Mouse (Mus musculus) cerebellum, adult 18-20 months (tissue): ENCODE measurements around the gene Spata33.
"Not testable (repeated sequence)": the region's sequence is repeated elsewhere in the genome, so short reads cannot be mapped to it uniquely, and the experiment has no call there.

Experiments
- DNase-seq, 2 experiments: peaks; one replicate each; pipeline ENCODE4 v3.0.0; 2021

Gene Spata33

DNA sequence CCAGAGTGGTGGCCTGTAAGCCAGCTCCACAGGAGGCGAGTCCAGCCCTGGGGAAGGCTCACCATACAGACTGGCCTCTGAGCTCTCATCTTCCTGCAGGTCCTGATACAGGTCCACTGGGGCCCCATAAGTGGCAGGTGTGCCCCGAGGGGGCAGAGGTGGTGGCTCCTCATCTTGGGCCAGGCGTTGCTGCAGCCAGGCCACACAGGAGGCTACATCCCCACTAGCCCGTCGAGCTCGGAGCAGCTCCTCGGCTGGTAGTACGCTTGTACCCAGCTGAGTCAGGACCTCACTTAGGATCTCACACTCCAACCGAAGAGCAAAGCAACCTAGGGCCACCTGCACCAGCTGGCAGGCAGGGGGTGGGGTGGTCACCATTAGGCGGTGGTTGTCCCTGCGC, 21.1 kb downstream of the Spata33 start:
- peak in 1 of 2 experiments; percentile 31 for DNase-seq

DNA sequence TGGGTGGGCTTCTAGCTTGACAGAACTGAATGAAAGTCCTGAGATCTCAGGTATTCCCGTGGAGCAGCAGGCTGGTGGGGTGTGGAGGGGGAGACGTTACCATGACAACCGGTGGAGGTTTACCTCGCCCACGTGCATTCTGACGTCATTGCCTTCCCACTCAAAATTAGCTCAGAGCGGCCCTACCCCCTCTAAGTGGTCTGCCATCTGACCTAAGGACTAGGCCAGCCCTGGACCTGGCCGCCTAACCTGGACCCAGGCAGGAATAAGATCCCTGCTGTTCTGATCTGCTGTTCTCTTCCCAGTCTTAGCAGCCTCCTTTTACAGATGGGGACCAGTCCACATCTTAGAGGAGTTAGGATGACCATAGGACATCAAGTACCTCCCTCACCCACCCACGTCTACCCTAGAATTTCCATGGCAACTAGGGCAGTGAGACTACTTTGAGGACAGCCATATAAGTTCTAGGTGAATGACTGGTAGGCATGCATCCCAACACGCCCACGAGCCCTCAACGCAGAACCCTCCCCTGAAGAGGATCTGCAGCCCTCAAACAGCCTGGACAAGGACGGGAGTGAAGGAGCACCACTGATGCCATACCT, 22.4 kb downstream of the Spata33 start:
- DNase-seq: peak; percentile 57 to 66

DNA sequence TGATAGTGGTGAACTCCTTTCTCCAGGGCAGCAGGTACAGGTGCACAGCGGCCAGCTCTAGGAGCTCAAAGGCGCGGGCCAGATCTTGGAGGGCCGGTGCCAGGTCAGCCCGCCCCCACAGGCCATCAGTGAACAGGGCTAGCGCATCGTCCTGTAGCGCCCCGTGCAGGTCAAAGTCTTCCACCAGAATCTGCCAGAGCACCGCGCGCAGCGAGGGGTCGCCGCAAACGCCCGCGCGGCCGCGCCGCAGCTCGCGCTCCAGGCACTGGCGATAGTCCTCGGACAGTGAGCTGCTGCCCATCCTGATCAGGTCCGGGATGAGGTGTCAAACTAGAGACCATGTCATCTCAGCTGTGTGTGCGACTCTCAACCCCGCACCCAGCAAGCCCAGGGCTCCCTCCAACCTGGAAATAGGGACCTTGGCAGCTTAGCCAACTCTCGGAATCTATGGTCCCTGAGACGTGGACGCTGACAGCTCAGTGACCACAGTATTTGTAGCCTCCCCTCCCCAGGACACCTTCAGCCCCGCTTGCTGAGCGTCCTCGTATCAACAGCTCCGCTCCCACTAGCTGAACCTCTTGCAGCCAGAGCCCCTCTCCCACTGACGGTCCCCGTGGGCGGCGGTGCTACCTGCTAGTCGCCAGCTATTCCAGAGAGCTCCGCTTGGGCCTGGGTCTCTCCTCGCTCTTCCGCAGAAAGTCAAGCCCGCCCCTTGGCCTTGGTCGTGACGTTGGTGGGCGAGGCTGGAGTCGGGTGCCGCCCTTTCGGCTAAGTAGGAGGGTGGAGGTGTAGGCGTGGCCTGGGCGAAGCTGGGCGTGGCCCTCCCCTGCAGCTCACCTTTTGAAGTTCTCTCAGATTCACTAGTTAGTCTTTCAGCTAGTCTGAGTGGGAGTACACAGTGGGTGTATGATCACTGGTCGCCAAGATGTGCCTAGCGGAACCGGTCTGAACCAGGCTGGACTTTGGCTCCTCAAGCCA, 23.2 kb downstream of the Spata33 start, which contains the start of gene Spata2l:
Spata2l (minus strand) TSS at position 714 of the 978 bp plus-strand sequence.
- DNase-seq: peak; percentile 86 to 91

- no peak for DNase-seq
These were observed 26.8 kb downstream of the Spata33 start for GRCm38 (mm10) chr8:123239398-123239797.

- DNase-seq: no peak
These were observed 29.7 kb downstream of the Spata33 start for GRCm38 (mm10) chr8:123242107-123242923.

GRCm38 (mm10) chr8:123243053-123243452, 30.4 kb downstream of the Spata33 start:
- no peak for DNase-seq

DNA sequence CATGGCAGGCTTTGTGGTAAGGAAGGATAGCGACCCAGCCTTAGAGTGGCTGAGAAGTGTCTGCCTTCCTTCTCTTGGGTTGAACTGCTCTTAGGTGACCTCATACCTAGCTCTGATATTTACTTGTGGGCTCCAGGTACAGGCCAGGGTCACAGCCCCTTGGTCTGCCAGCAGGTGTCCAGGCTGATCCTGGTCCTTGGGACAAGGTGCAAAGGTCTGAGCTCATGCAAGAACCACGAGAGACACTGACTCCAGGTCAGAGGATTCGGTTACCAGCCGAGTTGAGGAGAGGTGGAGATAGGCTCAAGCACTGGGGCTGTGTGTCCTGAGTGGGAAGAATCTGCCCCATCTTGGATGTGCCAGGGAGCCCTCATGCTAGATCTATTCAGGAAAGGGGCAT, 31.8 kb downstream of the Spata33 start:
- DNase-seq: no peak

DNA sequence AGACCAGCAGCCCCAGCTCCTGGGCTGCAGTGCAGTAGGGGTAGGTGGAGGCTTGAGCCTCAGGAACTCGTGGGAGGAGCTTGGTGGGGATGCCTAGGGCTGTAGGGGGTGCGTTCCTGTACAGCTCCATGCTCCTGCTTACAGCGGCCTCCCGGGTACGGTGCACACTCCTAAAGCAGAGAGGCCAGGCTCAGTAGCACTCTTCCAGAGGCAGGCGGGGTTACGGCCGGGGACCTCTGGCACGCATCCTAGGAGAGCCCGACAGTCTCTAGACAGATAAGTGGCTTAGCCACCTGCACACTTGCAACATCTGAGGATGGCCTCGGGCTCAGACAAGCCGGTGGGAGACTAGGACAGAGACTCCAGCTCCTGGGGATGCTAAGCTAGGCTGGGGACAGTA, 32.9 kb downstream of the Spata33 start:
- DNase-seq: no peak

GRCm38 (mm10) chr8:123247748-123248147, 35.1 kb downstream of the Spata33 start:
- DNase-seq: no peak

GRCm38 (mm10) chr8:123248596-123248995, 36.0 kb downstream of the Spata33 start:
- no peak for DNase-seq

DNA sequence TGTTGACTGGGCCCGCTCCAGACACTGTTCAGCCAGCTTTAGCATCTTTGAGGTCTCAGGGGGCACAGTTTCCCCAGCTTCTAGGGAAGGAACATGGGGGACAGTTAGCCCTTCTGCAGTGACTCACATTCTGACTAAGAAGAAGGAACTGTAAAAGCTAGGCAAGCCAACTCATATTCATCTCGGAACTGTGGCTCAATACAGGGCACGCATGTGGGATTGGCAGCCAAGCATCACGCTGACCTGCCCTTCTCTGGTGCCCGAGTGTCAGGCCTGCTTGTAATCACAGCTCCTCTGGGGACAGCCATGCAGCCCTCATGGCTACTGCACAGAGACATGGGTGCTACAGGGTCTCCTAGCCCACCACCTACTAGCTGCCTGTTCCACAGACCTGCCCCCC, 38.3 kb downstream of the Spata33 start:
- no peak for DNase-seq

- no peak for DNase-seq
These were observed 40.3 kb downstream of the Spata33 start for GRCm38 (mm10) chr8:123252925-123253324.

DNA sequence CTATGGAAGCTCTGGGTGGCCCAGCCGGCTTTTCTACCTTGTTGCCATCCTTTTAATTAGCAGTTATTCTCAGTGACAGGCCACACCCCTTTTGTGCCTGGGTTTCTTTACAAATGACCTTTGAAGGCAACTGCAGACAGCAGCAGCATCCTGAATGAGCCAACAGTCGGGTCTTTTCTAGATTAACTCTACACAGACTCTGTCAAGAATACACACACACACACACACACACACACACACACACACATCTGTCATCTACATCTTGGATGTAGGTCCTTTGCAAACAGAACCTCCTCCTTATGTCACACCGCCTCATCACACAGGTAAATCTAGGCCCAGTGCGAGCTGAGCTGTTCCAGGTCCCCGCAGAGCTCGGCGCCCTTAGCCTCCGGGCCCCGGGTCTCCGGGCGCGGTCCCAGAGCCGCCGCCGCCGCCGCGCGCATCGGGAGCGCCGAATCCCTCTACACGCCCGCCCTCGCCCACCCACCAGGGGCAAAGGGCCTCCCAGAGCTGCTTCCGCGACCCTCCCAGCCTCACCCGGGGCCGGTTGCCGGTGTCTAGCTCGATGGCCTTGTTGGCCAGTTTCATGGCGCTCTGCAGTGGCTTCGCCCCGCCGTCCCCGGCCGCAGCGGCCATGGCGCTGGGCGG, 40.9 kb downstream of the Spata33 start:
- no peak for DNase-seq

DNA sequence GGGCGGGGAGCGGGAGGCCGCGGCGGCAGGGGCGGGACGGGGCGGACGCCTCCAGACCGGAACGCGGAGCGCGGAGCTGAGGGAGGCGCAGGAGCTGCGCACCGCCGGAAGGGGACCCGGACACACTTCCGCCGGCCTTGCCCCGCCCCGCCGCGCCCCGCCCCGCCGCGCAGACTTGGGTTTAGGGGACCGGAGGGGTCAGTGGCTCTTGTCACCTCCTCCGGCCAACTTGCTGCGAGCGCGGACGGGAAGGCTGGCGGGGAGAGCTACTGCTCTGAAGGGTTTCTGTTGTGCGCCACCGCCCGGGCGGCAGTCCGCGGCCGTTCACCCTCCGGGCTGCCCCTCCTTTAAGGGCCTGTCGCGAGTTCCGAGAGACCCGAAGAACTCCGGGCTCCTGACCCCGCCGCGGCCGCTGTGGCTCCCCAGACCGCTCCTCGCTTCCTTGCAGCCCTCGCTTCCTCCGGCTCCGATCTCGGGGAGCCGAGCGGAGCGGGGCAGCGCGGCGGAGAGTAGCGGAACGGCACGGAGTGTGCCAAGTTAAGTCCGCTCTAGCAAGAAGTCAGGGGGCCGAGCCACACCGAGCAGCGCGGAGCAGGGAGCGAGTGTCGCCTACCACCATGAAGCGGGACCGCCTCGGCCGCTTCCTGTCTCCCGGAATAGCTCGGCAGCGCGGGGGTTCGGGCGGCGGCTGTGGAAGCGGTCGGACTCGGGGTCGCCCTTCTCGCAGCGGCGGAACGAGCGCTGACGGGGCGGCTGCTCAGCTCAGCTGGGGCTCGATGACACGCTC, 41.7 kb downstream of the Spata33 start, which contains the start of the genes Zfp276 and Vps9d1:
Zfp276 (plus strand) TSS at position 97 of the 787 bp plus-strand sequence.
Vps9d1 (minus strand) TSS at position 250 of the 787 bp plus-strand sequence.
- DNase-seq: peak; percentile 79 to 90

DNA sequence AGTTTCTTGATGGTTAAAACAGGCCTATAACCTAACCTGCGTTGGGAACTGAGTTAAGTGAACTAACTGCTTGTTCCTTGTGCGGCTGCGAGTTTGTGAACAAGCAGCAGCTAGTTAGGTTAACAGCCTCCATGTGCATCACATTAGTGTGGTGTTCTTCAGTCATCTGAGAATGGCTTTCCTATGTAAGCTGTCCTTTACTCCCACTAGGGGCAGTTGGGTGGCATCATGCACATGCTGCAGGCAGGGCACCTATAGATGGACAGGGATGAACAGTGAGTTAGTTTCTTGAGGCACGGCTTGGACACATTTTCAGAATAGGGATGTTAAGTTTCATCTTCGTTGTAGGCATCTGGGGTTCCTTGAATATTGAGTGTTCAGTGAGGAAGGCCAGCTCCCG, 42.5 kb downstream of the Spata33 start:
- DNase-seq: no peak

DNA sequence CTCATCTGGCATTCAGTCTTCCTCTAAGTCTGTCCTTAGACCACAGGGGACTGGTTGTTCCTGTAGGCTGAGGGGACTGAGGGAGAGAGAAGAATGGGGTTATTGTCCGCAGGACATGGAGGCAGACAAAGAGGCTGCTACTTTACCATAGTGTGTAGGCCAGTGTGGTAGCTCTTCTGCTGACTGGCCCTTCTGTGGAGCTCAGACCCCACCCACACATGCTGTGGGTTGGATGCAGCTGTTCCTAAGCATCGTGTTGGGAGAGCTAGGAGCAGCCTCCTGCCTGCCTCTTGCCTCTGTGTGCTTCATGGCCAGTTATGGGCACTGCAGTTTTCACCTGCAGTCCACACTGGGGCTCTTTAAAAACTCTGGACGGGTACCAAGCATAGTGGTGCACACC, 44.5 kb downstream of the Spata33 start:
- peak in 1 of 2 experiments; percentile 13 for DNase-seq

- not testable (repeated sequence) for DNase-seq
These were observed 45.0 kb downstream of the Spata33 start for GRCm38 (mm10) chr8:123257593-123257992.

- DNase-seq: no peak
These were observed 55.5 kb downstream of the Spata33 start for GRCm38 (mm10) chr8:123267926-123268656.

DNA sequence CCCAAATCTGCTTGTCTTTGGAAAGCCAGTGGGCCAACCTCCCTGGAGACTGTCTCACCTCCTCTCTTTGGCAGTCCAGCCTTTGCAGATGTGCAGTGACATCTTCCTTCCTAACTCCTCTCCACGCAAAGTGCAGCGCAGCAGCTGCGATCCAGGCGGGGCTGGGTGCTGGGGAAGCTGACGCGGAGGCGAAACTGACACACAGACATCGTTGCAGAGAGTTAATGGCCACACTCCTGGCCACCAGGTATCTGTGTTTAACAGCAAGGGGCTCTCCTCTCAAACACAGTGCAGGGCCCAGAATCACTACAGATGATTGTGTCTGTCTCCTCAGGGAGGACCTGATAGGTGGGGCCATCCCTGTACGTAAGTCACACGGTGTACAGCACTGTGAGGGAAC, 58.5 kb downstream of the Spata33 start:
- DNase-seq: no peak
